ENCODE assay signal across 25 mouse cellular contexts in the genomic region with DNA sequence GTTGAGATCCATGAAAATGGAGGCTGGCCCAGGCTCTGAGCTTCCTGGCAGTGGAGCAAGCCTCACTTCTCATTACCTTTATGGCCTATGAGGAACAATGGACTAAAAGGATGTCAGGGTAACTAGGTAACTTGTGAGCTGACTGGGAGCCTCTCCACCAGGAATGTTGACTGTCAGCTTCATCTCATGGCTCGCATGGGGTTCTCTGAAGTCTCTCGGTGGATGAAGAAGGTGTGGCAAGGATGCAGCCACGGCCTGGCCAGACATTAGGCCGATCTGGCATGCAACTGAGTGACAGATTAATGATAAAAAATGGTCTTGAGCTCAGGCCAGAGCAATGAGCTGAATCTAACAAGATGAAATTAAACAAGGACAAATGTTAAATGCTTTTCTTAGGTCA.
"Had no signal": no experiment of that assay in that cellular context is flagged by ENCODE, and none has a peak within 500 bp of the region (broad histone marks: within the 10 kb centered on the region; RNA-seq: fewer than 3 reads in every experiment).

No protein-coding gene starts in this region.

- H3K4me3 ChIP-seq: heart, embryonic 13.5 days; heart, embryonic 15.5 days; hindbrain, embryonic 13.5 days; hindbrain, embryonic 15.5 days; intestine, embryonic 15.5 days; layer of hippocampus, adult 2 months; left cerebral cortex, adult 2 months; limb, embryonic 10.5 days; limb, embryonic 12.5 days; liver, embryonic 13.5 days; liver, embryonic 15.5 days had no signal

- H3K36me3 ChIP-seq: heart, embryonic 15.5 days; hindbrain, embryonic 15.5 days; intestine, embryonic 15.5 days; limb, embryonic 12.5 days; liver, embryonic 13.5 days; liver, embryonic 15.5 days had no signal

- ATAC-seq: hindbrain, postnatal 0 days; intestine, embryonic 15.5 days had no signal

- H3K9ac ChIP-seq: heart, embryonic 13.5 days; heart, embryonic 15.5 days; hindbrain, embryonic 13.5 days; hindbrain, embryonic 15.5 days; intestine, embryonic 15.5 days; limb, embryonic 12.5 days; liver, embryonic 13.5 days; liver, embryonic 15.5 days had no signal

- H3K4me1 ChIP-seq: heart, embryonic 13.5 days; heart, embryonic 15.5 days; hindbrain, embryonic 13.5 days; hindbrain, embryonic 15.5 days; intestine, embryonic 15.5 days; limb, embryonic 10.5 days; limb, embryonic 12.5 days; liver, embryonic 13.5 days; liver, embryonic 15.5 days had no signal

- H3K4me2 ChIP-seq: heart, embryonic 11.5 days; heart, embryonic 13.5 days; heart, embryonic 15.5 days; hindbrain, embryonic 13.5 days; hindbrain, embryonic 15.5 days; intestine, embryonic 15.5 days; limb, embryonic 12.5 days; liver, embryonic 11.5 days; liver, embryonic 13.5 days; liver, embryonic 15.5 days had no signal

- H3K9me3 ChIP-seq: heart, embryonic 13.5 days; heart, embryonic 15.5 days; hindbrain, embryonic 13.5 days; hindbrain, embryonic 15.5 days; intestine, embryonic 15.5 days; limb, embryonic 10.5 days; limb, embryonic 12.5 days; liver, embryonic 13.5 days; liver, embryonic 15.5 days had no signal

- H3K27ac ChIP-seq: heart, embryonic 13.5 days; heart, embryonic 15.5 days; hindbrain, embryonic 13.5 days; hindbrain, embryonic 15.5 days; hindbrain, postnatal 0 days; intestine, embryonic 15.5 days; layer of hippocampus, adult 2 months; left cerebral cortex, adult 2 months; limb, embryonic 10.5 days; limb, embryonic 12.5 days; liver, embryonic 13.5 days; liver, embryonic 15.5 days had no signal

- DNase-seq: gastrocnemius, postnatal 14 days; gastrocnemius, postnatal 36 days; heart, adult 18-20 months; heart, postnatal 14 days; heart, postnatal 36 days; kidney, adult 18-20 months; kidney, adult 8-10 months; kidney, postnatal 10 days; kidney, postnatal 25 days; kidney, postnatal 4 days; liver; liver, embryonic 13.5 days had no signal

- H3K27me3 ChIP-seq: heart, embryonic 13.5 days; heart, embryonic 15.5 days; hindbrain, embryonic 13.5 days; hindbrain, embryonic 15.5 days; intestine, embryonic 15.5 days; limb, embryonic 12.5 days; liver, embryonic 13.5 days; liver, embryonic 15.5 days had no signal
